Mouse (Mus musculus) small intestine, adult 2 months (tissue): ENCODE data around the gene Gm867.

Experiments
- CTCF ChIP-seq: fragments of 200-500 bp; IDR thresholded peaks from 2 replicates; pipeline ENCODE4 v1.5.1; 2012; ENCODE audit warnings: low read depth, mild to moderate bottlenecking, control low read depth, inconsistent platforms, low read length, moderate library complexity, mixed read lengths; ENCODE audit not compliant: insufficient replicate concordance, insufficient read length; ENCODE audit errors: extremely low read depth
- POLR2A ChIP-seq: fragments of 200-500 bp; IDR thresholded peaks from 2 replicates; pipeline ENCODE4 v1.6.1; 2012; ENCODE audit warnings: low read depth, mild to moderate bottlenecking, control low read depth, inconsistent platforms, low read length, moderate library complexity

DNA sequence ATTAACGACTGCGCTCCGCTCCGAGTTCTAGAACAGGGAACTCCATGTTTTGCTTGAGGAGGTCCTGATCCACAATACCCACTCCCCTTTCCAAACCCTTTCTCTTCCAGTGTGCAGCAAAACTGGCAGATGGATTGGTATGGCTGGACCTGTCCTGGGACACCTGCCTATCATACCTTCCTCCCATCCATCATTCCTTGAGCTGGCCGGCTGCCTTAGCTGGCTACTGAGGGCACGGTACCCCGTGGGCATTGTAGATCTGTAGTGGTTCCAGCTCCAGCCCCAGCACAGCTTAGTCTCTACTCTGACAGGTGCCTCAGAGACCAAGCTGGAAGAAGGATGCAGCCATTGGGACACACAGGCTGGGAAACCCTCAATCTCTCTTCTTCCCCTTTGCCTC is 9.2 kb downstream of the Gm867 start:
- TF ChIP-seq POLR2A: no peak
- TF ChIP-seq CTCF: no peak
